In genomic region chr17:45020155-45020930, GRCm38 (mm10) we compare ENCODE assay signal across 11 mouse cellular contexts.
DNase-seq lines count a peak whose midpoint lies in the region; ATAC-seq and TF ChIP-seq lines count a peak whose summit lies in the region.
"Had no signal": no experiment of that assay in that cellular context is flagged by ENCODE, and none has a peak within 500 bp of the region (broad histone marks: within the 10 kb centered on the region; RNA-seq: fewer than 3 reads in every experiment).

No protein-coding gene starts in this region.

- no peak overlapping the region for H3K4me2 ChIP-seq in liver, postnatal 0 days (ENCODE audit: low read depth, low read length)
- H3K4me2 ChIP-seq: neural tube, embryonic 12.5 days; stomach, embryonic 15.5 days had no signal

- H3K9ac ChIP-seq in liver, postnatal 0 days (replicated peaks) = no peak overlapping the region
- H3K9ac ChIP-seq: neural tube, embryonic 12.5 days; stomach, embryonic 15.5 days had no signal

- no peak for ATAC-seq in liver, postnatal 0 days

- no peaks in the 10 kb centered on the region for H3K36me3 ChIP-seq in heart, embryonic 10.5 days
- H3K36me3 ChIP-seq in liver, postnatal 0 days (replicated peaks; ENCODE audit: insufficient read depth, low read length) = no peaks in the 10 kb centered on the region
- H3K36me3 ChIP-seq: neural tube, embryonic 12.5 days; stomach, embryonic 15.5 days had no signal

- TF ChIP-seq CTCF in liver, postnatal 0 days (IDR thresholded peaks at IDR 0.05; ENCODE audit: low read depth) = no peak

- no peaks in the 10 kb centered on the region for H3K4me1 ChIP-seq in heart, embryonic 10.5 days
- no peaks in the 10 kb centered on the region for H3K4me1 ChIP-seq in liver, postnatal 0 days (ENCODE audit: insufficient read depth)
- H3K4me1 ChIP-seq: neural tube, embryonic 12.5 days; stomach, embryonic 15.5 days had no signal

- 69% methylated on average over 8 of the region's 8 CpGs for WGBS in heart, embryonic 10.5 days
- WGBS in liver, postnatal 0 days (ENCODE audit: insufficient replicate concordance) = 76% methylated on average over 8 of the region's 8 CpGs

- H3K4me3 ChIP-seq in heart, embryonic 10.5 days = no peak overlapping the region
- H3K4me3 ChIP-seq in liver, postnatal 0 days (ENCODE audit: low read depth, low read length) = no peak overlapping the region
- H3K4me3 ChIP-seq: neural tube, embryonic 12.5 days; stomach, embryonic 15.5 days had no signal

- intact Hi-C loops in heart, postnatal 10 days (cut with DNase I) = no loop called here

- no peaks in the 10 kb centered on the region for H3K27me3 ChIP-seq in heart, embryonic 10.5 days (ENCODE audit: insufficient read depth, poor library complexity, severe bottlenecking)
- no peaks in the 10 kb centered on the region for H3K27me3 ChIP-seq in liver, postnatal 0 days (ENCODE audit: insufficient read depth, low read length)
- H3K27me3 ChIP-seq: neural tube, embryonic 12.5 days; stomach, embryonic 15.5 days had no signal

- peak; percentile 54 for DNase-seq in heart, adult 8-10 months (ENCODE audit: low spot score)
- DNase-seq in heart, embryonic 10.5 days (ENCODE audit: low spot score) = no peak
- DNase-seq in urinary bladder, postnatal 36 days (ENCODE audit: low spot score in 2 of 2) = peak; percentile 18 to 27
- DNase-seq in urinary bladder, postnatal 4 days (ENCODE audit: low spot score in 2 of 2) = no peak
- peak; percentile 71 to 74 for DNase-seq in heart, postnatal 10 days
- no peak for DNase-seq in liver, postnatal 0 days
- DNase-seq in spleen, adult 12 weeks (ENCODE audit: low spot score) = no peak
- DNase-seq in spleen, postnatal 4 days (ENCODE audit: low spot score in 2 of 2) = no peak

- no peaks in the 10 kb centered on the region for H3K9me3 ChIP-seq in heart, embryonic 10.5 days
- H3K9me3 ChIP-seq in liver, postnatal 0 days (ENCODE audit: low read length) = no peaks in the 10 kb centered on the region
- H3K9me3 ChIP-seq: neural tube, embryonic 12.5 days; stomach, embryonic 15.5 days had no signal

- H3K27ac ChIP-seq in heart, embryonic 10.5 days = no peak overlapping the region
- no peak overlapping the region for H3K27ac ChIP-seq in liver, postnatal 0 days (ENCODE audit: low read depth)
- H3K27ac ChIP-seq: macrophage; neural tube, embryonic 12.5 days; stomach, embryonic 15.5 days had no signal

- TF ChIP-seq EP300 in liver, postnatal 0 days (IDR thresholded peaks at IDR 0.05; ENCODE audit: low read depth) = no peak

Comparison
In these comparisons a context has a peak if more than half of its experiments do, and no peak if none do; other contexts are left out.
1. DNase-seq: peak in heart, adult 8-10 months (single experiment), urinary bladder, postnatal 36 days (2 of 2) and heart, postnatal 10 days (2 of 2); none in heart, embryonic 10.5 days (single experiment), urinary bladder, postnatal 4 days (0 of 2), liver, postnatal 0 days (single experiment), spleen, adult 12 weeks (single experiment) and spleen, postnatal 4 days (0 of 2).